Mouse (Mus musculus) forebrain, postnatal 0 days (tissue): ENCODE measurements around the gene Crcp. TPM values are rescaled to one million over a fixed set of nuclear protein-coding genes. Genes with fewer than 3 reads are reported as not detected.

Experiments
- ATAC-seq: fragments of 200-750 bp; cut with Nextera tagmentation; 2 replicates; pipeline ENCODE4 v1.8.0; 2017; ENCODE audit warnings: mild to moderate bottlenecking, moderate library complexity
- DNase-seq: peaks from one replicate; pipeline ENCODE4 v3.0.0-alpha.2; 2015
- H3K27ac ChIP-seq: fragments of 300-500 bp; sonication (generic); 2 replicates; pipeline ENCODE4 v1.5.1; 2014; ENCODE audit warnings: low read depth, mild to moderate bottlenecking, antibody characterized with exemption, low read length, moderate library complexity, mixed read lengths
- H3K27me3 ChIP-seq: fragments of 300-500 bp; sonication (generic); 2 replicates; pipeline ENCODE4 v1.6.1; 2014; ENCODE audit warnings: mild to moderate bottlenecking, low read length, mixed read lengths; ENCODE audit not compliant: insufficient read depth
- H3K36me3 ChIP-seq: fragments of 300-500 bp; sonication (generic); 2 replicates; pipeline ENCODE4 v1.6.1; 2014; ENCODE audit warnings: mild to moderate bottlenecking, moderate library complexity; ENCODE audit not compliant: insufficient read depth
- H3K4me1 ChIP-seq: fragments of 300-500 bp; sonication (generic); 2 replicates; pipeline ENCODE4 v1.6.1; 2014; ENCODE audit warnings: antibody characterized with exemption; ENCODE audit not compliant: insufficient read depth
- H3K4me2 ChIP-seq: fragments of 300-500 bp; sonication (generic); 2 replicates; pipeline ENCODE4 v1.6.1; 2014; ENCODE audit warnings: low read depth, mild to moderate bottlenecking, moderate library complexity
- H3K4me3 ChIP-seq: fragments of 300-500 bp; sonication (generic); 2 replicates; pipeline ENCODE4 v1.5.1; 2014; ENCODE audit warnings: low read depth, low read length, mixed read lengths
- H3K9ac ChIP-seq: fragments of 300-500 bp; sonication (generic); 2 replicates; pipeline ENCODE4 v1.6.1; 2014; ENCODE audit warnings: mild to moderate bottlenecking
- H3K9me3 ChIP-seq: fragments of 300-500 bp; sonication (generic); 2 replicates; pipeline ENCODE4 v1.6.1; 2016; ENCODE audit warnings: low read length
- CTCF ChIP-seq: sonication (generic); IDR thresholded peaks from 2 replicates; pipeline ENCODE4 v1.5.1; 2016; ENCODE audit warnings: antibody characterized with exemption, control low read depth, low read depth
- WGBS: fragments of 180-500 bp; shearing (Covaris S2); extraction: QIAGEN DNeasy Blood & Tissue Kit; methylation state at CpG from one replicate; pipeline ENCODE4 v1.1.7; 2014; 5-methylcytosine and 5-hydroxymethylcytosine counted together
- polyA plus RNA-seq: library from polyadenylated mRNA; unstranded; fragments of >200 nt; fragmentation: Nextera tagmentation; extraction: Ambion mirVana; gene quantifications from 2 replicates; pipeline ENCODE4 v1.2.1, GENCODE M21; 2015
- total RNA-seq: library from RNA; depleted of rRNA; stranded (reverse); fragments of >200 nt; gene quantifications from 2 replicates; pipeline ENCODE4 v1.2.3, GENCODE M21; 2014

Crcp gene
- total and polyA plus RNA-seq, 2 experiments from 2014 or later: 69.1 to 91.2 TPM

- 33% methylated on average over 4 of the region's 4 CpGs for WGBS
- ATAC-seq (peak; percentile 38; the same call in 1 of the 2 replicates), DNase-seq (peak; percentile 71)
- peaks cover 9% of the 10 kb centered on the region; the same call in 1 of the 2 replicates for H3K4me1 ChIP-seq
- H3K4me3 ChIP-seq: no peak overlapping the region
- H3K36me3 ChIP-seq: no peaks in the 10 kb centered on the region
- H3K27me3 ChIP-seq: no peaks in the 10 kb centered on the region
- no peak overlapping the region for H3K9ac ChIP-seq
- no peaks in the 10 kb centered on the region for H3K9me3 ChIP-seq
- no peak overlapping the region for H3K27ac ChIP-seq
- peak; percentile 84 for TF ChIP-seq CTCF
- no peak overlapping the region for H3K4me2 ChIP-seq
Observed at GRCm38 (mm10) chr5:129999097-129999496, 30.0 kb upstream of the Crcp start.

GRCm38 (mm10) chr5:130000735-130001134, 28.4 kb upstream of the Crcp start:
- Histone ChIP-seq H3K36me3 (no peaks in the 10 kb centered on the region), H3K4me2 (no peak overlapping the region), H3K4me3 (no peak overlapping the region), H3K9ac (no peak overlapping the region), H3K9me3 (no peaks in the 10 kb centered on the region), H3K4me1 (peaks cover 9% of the 10 kb centered on the region; the same call in 1 of the 2 replicates), H3K27me3 (no peaks in the 10 kb centered on the region), H3K27ac (no peak overlapping the region)
- no peak for DNase-seq
- WGBS: 94% methylated on average over 12 of the region's 12 CpGs
- ATAC-seq: no peak; the same call in 1 of the 2 replicates
- TF ChIP-seq CTCF: no peak

- no peak for TF ChIP-seq CTCF
- ATAC-seq (no peak), DNase-seq (no peak)
- Histone ChIP-seq H3K4me2 (peak overlapping the region; percentile 90; the same call in 1 of the 2 replicates), H3K36me3 (no peaks in the 10 kb centered on the region), H3K4me1 (peaks cover 9% of the 10 kb centered on the region; the same call in 1 of the 2 replicates), H3K27ac (no peak overlapping the region), H3K9ac (no peak overlapping the region), H3K4me3 (no peak overlapping the region), H3K9me3 (no peaks in the 10 kb centered on the region), H3K27me3 (no peaks in the 10 kb centered on the region)
- 77% methylated on average over 5 of the region's 5 CpGs for WGBS
Observed at GRCm38 (mm10) chr5:130001356-130001987, 27.6 kb upstream of the Crcp start.

GRCm38 (mm10) chr5:130002301-130003146, 26.6 kb upstream of the Crcp start, which contains the start of gene Gusb:
Gene Gusb (minus strand): TSS chr5:130003049.
- Histone ChIP-seq H3K27me3 (no peaks in the 10 kb centered on the region), H3K27ac (0 out of 2 replicates have a peak within 1 kb of the TSS, but pooled peaks have one; percentile 23), H3K9me3 (no peaks in the 10 kb centered on the region), H3K4me2 (peak within 1 kb of the TSS; percentile 90), H3K9ac (peak within 1 kb of the TSS; percentile 69), H3K4me1 (peaks cover 9% of the 10 kb centered on the region; the same call in 1 of the 2 replicates), H3K36me3 (no peaks in the 10 kb centered on the region), H3K4me3 (peak within 1 kb of the TSS; percentile 60)
- WGBS: 2% methylated on average over 39 of the region's 39 CpGs
- peak; percentile 68 for DNase-seq
- peak; percentile 89 for ATAC-seq
- no peak for TF ChIP-seq CTCF

GRCm38 (mm10) chr5:130003229-130003628, 25.9 kb upstream of the Crcp start:
- H3K36me3 ChIP-seq: no peaks in the 10 kb centered on the region
- 79% methylated on average over 7 of the region's 7 CpGs for WGBS
- peak overlapping the region; percentile 90 for H3K4me2 ChIP-seq
- no peak for TF ChIP-seq CTCF
- DNase-seq (no peak), ATAC-seq (no peak)
- H3K4me1 ChIP-seq: peaks cover 9% of the 10 kb centered on the region; the same call in 1 of the 2 replicates
- no peaks in the 10 kb centered on the region for H3K9me3 ChIP-seq
- no peaks in the 10 kb centered on the region for H3K27me3 ChIP-seq
- H3K9ac ChIP-seq: 0 out of 2 replicates have a peak overlapping the region, but pooled peaks have one; percentile 69
- peak overlapping the region; percentile 60; the same call in 1 of the 2 replicates for H3K4me3 ChIP-seq
- H3K27ac ChIP-seq: no peak overlapping the region

- no peak overlapping the region for H3K4me3 ChIP-seq
- 0 out of 2 replicates have a peak, but pooled peaks cover 3% of the 10 kb centered on the region for H3K4me1 ChIP-seq
- H3K27ac ChIP-seq: no peak overlapping the region
- no peaks in the 10 kb centered on the region for H3K9me3 ChIP-seq
- ATAC-seq: no peak
- H3K36me3 ChIP-seq: peaks cover 5% of the 10 kb centered on the region; the same call in 1 of the 2 replicates
- no peak for DNase-seq
- no peaks in the 10 kb centered on the region for H3K27me3 ChIP-seq
- peak; percentile 29 for TF ChIP-seq CTCF
- 96% methylated on average over 1 of the region's 1 CpGs for WGBS
- H3K9ac ChIP-seq: no peak overlapping the region
- H3K4me2 ChIP-seq: no peak overlapping the region
Observed at GRCm38 (mm10) chr5:130007344-130007743, 21.7 kb upstream of the Crcp start.
